Mouse (Mus musculus): ENCODE measurements at regions not wholly inside any gene's neighbourhood (a gene's known extent, or its start where the extent isn't known, plus 50 kb on each side); places are given as distances from the start of the nearest gene placed in this dataset.

DNA sequence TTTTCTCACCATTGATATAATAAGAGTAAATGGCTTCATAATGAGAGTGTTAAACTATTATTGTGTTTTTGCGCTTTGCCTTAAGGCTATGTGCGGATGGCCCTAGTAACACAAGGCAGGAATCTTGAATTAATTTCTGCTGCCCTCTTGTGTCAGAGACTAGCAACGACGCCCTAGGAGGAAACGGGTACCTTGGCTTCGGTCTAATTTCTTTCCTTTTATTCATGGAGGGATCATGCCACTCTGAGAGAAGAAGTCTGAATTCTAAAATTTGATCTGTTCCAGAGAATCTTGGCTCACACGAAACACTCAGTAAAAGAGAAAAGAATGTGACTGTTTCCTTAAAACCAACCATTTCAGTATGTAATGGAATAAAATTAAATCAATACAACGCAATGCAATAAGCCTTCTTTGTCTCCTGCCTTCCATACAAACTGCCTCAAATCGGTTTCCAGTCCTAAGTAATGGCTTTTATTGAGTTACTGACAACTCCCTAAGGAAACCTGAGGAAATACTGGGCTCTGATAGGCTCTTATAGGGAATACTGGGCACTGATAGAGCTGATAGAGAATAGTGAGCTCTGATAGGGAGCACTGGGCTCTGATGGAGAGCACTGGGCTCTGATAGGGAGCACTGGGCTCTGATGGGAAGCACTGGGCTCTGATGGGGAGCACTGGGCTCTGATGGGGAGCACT is 112.0 kb upstream of the Prkcq start:
- TF ChIP-seq CTCF (IDR thresholded peaks at IDR 0.05; ENCODE audit: low read depth) (peak; percentile 70), EP300 (IDR thresholded peaks at IDR 0.05; ENCODE audit: low read depth) (no peak)

Data from liver, postnatal 0 days (tissue).